Comparison of ENCODE assay signal across 8 mouse cellular contexts in the genomic region with DNA sequence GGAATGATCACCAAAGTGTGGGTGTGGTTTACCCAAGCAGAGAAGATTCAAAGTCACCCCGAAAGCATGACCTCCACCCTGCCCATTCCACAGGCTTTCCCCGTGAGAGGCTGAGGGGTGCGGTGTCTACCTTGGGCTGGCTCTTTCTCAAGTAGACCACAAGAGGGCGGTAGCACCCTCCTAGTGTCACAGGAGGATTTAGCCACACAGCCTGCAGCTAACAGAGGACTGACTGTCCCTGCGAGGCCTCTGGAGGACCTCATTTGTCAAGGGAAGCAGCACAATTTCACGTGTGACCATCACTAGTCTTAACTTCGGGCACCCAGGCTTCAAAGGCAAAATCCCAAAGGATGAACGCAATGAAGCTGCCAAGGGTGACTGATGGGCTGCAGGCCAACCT. TPM values are rescaled to one million over a fixed set of nuclear protein-coding genes. Genes with fewer than 3 reads are reported as not detected.
DNase-seq lines count a peak whose midpoint lies in the region; ATAC-seq lines count a peak whose summit lies in the region.

No protein-coding gene starts in this region.

- peak; percentile 88 for ATAC-seq in frontal cortex, adult (ENCODE audit: low TSS enrichment)

- peak; percentile 66 for DNase-seq in layer of hippocampus, adult 11-12 months (ENCODE audit: low spot score)
- DNase-seq in layer of hippocampus, adult 9-10 months (ENCODE audit: low spot score): no peak
- DNase-seq in cerebellum, adult 8-10 months: peak; percentile 65
- peak; percentile 39 for DNase-seq in hindlimb bud, embryonic 11.5 days (ENCODE audit: extremely low spot score, low read depth, low spot score)
- DNase-seq in left cerebral cortex, postnatal 14 days (ENCODE audit: low spot score in 2 of 2): peak; percentile 70 to 71
- peak; percentile 77 for DNase-seq in mesoderm, embryonic 11.5 days (ENCODE audit: low read depth, low spot score)
- peak; percentile 56 for DNase-seq in right cerebral cortex, postnatal 4 days

- intact Hi-C loops in left cerebral cortex, postnatal 14 days (cut with DNase I): loop anchor here (2.0 kb wide), 2 partner anchors 38 to 96 kb away; no protein-coding TSS in a partner anchor

RNA-seq across cellular contexts. Expression of gene Fahd2a, which starts 17.9 kb away (rescaled TPM):
- total RNA-seq in left cerebral cortex, postnatal 14 days (2021): 10 to 100 TPM; 16.7 to 17.6 TPM

RNA-seq across cellular contexts. Expression of gene Gpat2, which starts 37.3 kb away (rescaled TPM):
- under 1 TPM; 0.22 to 0.25 TPM for total RNA-seq in left cerebral cortex, postnatal 14 days (2021)

RNA-seq across cellular contexts. Expression of gene Kcnip3, which starts 59.6 kb away (rescaled TPM):
- 10 to 100 TPM; 81.4 to 96.2 TPM for total RNA-seq in left cerebral cortex, postnatal 14 days (2021)
